Mouse (Mus musculus): ENCODE results near the gene 1700014D04Rik. TPM values are rescaled to one million over a fixed set of nuclear protein-coding genes. Genes with fewer than 3 reads are reported as not detected.
"Not testable (repeated sequence)": the region's sequence is repeated elsewhere in the genome, so short reads cannot be mapped to it uniquely, and the experiment has no call there.

Gene 1700014D04Rik
- not detected in 2 replicates for polyA plus RNA-seq (2014; fragmentation: Nextera tagmentation; extraction: Ambion mirVana)

GRCm38 (mm10) chr13:59746711-59747110 lies at the start of gene 1700014D04Rik:
1700014D04Rik (minus strand) TSS chr13:59746752.
- no peaks in the 10 kb centered on the region for H3K27me3 ChIP-seq (ENCODE audit: control insufficient read depth, insufficient read depth, low read length)
- no peak within 1 kb of the TSS for H3K9ac ChIP-seq (replicated peaks; ENCODE audit: low read length)
- no peak within 1 kb of the TSS for H3K4me3 ChIP-seq (ENCODE audit: low read depth, low read length)
- H3K4me2 ChIP-seq (ENCODE audit: low read depth, low read length) = no peak within 1 kb of the TSS
- H3K9me3 ChIP-seq (replicated peaks; ENCODE audit: control insufficient read depth, low read length) = no peaks in the 10 kb centered on the region
- H3K27ac ChIP-seq (replicated peaks; ENCODE audit: low read depth, low read length) = no peak within 1 kb of the TSS
- no peak for DNase-seq (ENCODE audit: low spot score)
- ATAC-seq (replicated peaks; ENCODE audit: insufficient number of reproducible peaks, low FRiP score, low TSS enrichment, low read depth) = no peak
- WGBS = 85% methylated on average over 9 of the region's 9 CpGs
- H3K36me3 ChIP-seq (replicated peaks; ENCODE audit: control insufficient read depth, insufficient read depth, low read depth, low read length) = no peaks in the 10 kb centered on the region
- H3K4me1 ChIP-seq (ENCODE audit: control insufficient read depth, insufficient read depth, low read length) = no peaks in the 10 kb centered on the region

DNA sequence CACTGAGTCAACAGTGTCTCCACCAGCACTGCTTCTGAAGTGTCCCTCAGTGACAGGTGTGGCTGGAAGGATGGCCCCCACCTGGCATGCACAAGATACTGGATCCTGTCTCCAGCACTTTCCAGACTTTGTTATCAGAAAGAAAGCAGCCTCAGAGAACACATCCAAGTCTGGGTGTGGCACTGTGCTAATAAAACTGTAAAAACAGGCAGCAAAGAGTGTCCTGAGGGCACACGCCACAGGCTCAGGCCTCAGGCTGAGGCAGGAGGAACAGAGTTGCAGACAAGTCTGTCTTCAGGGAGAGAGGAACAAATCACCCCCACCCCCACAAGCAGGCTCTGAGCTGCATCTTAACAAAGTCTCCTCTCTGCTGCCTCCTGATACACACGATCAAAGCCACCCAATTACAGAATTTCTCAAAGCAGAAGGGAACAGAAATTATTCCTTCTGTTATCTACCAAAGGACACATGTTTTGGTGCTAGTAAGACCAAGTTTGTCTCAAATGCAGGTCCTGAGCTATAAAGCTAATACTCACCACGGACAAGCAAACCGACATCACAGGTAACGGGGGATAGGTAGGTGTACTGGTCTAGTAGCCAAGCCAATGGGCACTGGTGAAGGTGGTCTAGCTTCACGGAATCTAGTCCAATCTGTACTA lies 49.4 kb upstream of the 1700014D04Rik start:
- peaks cover 9% of the 10 kb centered on the region for H3K36me3 ChIP-seq (replicated peaks; ENCODE audit: control insufficient read depth, insufficient read depth, low read depth, low read length)
- DNase-seq (ENCODE audit: low spot score) (no peak), ATAC-seq (replicated peaks; ENCODE audit: insufficient number of reproducible peaks, low FRiP score, low TSS enrichment, low read depth) (0 out of 2 replicates have a peak, but pooled peaks have one; percentile 34)
- no peaks in the 10 kb centered on the region for H3K9me3 ChIP-seq (replicated peaks; ENCODE audit: control insufficient read depth, low read length)
- no peak overlapping the region for H3K4me2 ChIP-seq (ENCODE audit: low read depth, low read length)
- no peak overlapping the region for H3K9ac ChIP-seq (replicated peaks; ENCODE audit: low read length)
- no peaks in the 10 kb centered on the region for H3K27me3 ChIP-seq (ENCODE audit: control insufficient read depth, insufficient read depth, low read length)
- WGBS = 96% methylated on average over 6 of the region's 6 CpGs
- no peak overlapping the region for H3K27ac ChIP-seq (replicated peaks; ENCODE audit: low read depth, low read length)
- no peak overlapping the region for H3K4me3 ChIP-seq (ENCODE audit: low read depth, low read length)
- no peaks in the 10 kb centered on the region for H3K4me1 ChIP-seq (ENCODE audit: control insufficient read depth, insufficient read depth, low read length)

DNA sequence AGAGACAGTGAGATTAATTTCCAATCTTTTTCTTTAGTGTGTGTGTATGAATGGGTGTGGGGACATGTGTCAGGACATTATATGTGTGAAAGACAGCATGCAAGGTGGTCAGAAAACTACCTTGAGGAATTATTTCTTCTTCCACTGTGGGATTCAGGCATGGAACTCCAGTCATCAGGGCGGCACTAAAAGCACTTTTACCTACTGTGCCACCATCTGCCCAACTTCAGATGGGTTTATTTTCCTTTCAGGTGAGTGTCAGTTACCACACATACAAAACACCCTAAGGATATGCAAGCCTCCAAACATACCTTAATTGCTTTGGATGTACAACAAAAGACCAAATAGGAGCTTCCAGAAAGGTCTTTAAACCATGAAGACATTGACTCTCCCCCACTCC lies 48.2 kb upstream of the 1700014D04Rik start:
- no peak overlapping the region for H3K4me2 ChIP-seq (ENCODE audit: low read depth, low read length)
- DNase-seq (ENCODE audit: low spot score) = no peak
- H3K4me1 ChIP-seq (ENCODE audit: control insufficient read depth, insufficient read depth, low read length) = no peaks in the 10 kb centered on the region
- 97% methylated on average over 1 of the region's 1 CpGs for WGBS
- H3K4me3 ChIP-seq (ENCODE audit: low read depth, low read length) = no peak overlapping the region
- H3K27me3 ChIP-seq (ENCODE audit: control insufficient read depth, insufficient read depth, low read length) = no peaks in the 10 kb centered on the region
- H3K36me3 ChIP-seq (replicated peaks; ENCODE audit: control insufficient read depth, insufficient read depth, low read depth, low read length) = peaks cover 10% of the 10 kb centered on the region
- no peaks in the 10 kb centered on the region for H3K9me3 ChIP-seq (replicated peaks; ENCODE audit: control insufficient read depth, low read length)
- no peak overlapping the region for H3K9ac ChIP-seq (replicated peaks; ENCODE audit: low read length)
- H3K27ac ChIP-seq (replicated peaks; ENCODE audit: low read depth, low read length) = no peak overlapping the region
- ATAC-seq (replicated peaks; ENCODE audit: insufficient number of reproducible peaks, low FRiP score, low TSS enrichment, low read depth) = no peak

- Histone ChIP-seq H3K27ac (replicated peaks; ENCODE audit: low read depth, low read length) (no peak within 1 kb of the TSS), H3K9me3 (replicated peaks; ENCODE audit: control insufficient read depth, low read length) (no peaks in the 10 kb centered on the region), H3K4me1 (ENCODE audit: control insufficient read depth, insufficient read depth, low read length) (no peaks in the 10 kb centered on the region), H3K4me3 (ENCODE audit: low read depth, low read length) (no peak within 1 kb of the TSS), H3K9ac (replicated peaks; ENCODE audit: low read length) (no peak within 1 kb of the TSS), H3K36me3 (replicated peaks; ENCODE audit: control insufficient read depth, insufficient read depth, low read depth, low read length) (peaks cover 18% of the 10 kb centered on the region), H3K4me2 (ENCODE audit: low read depth, low read length) (no peak within 1 kb of the TSS), H3K27me3 (ENCODE audit: control insufficient read depth, insufficient read depth, low read length) (no peaks in the 10 kb centered on the region)
- ATAC-seq (replicated peaks; ENCODE audit: insufficient number of reproducible peaks, low FRiP score, low TSS enrichment, low read depth) (no peak), DNase-seq (ENCODE audit: low spot score) (no peak)
- 92% methylated on average over 7 of the region's 7 CpGs for WGBS
These were observed 35.6 kb upstream of the 1700014D04Rik start, which contains the start of gene Gm49354 for GRCm38 (mm10) chr13:59782145-59782544. Gm49354 (minus strand) TSS chr13:59782245.

- not testable (repeated sequence) for H3K27me3 ChIP-seq (ENCODE audit: control insufficient read depth, insufficient read depth, low read length); H3K27ac ChIP-seq (replicated peaks; ENCODE audit: low read depth, low read length); H3K4me3 ChIP-seq (ENCODE audit: low read depth, low read length); ATAC-seq (replicated peaks; ENCODE audit: insufficient number of reproducible peaks, low FRiP score, low TSS enrichment, low read depth); DNase-seq (ENCODE audit: low spot score); H3K4me2 ChIP-seq (ENCODE audit: low read depth, low read length); H3K9ac ChIP-seq (replicated peaks; ENCODE audit: low read length); H3K9me3 ChIP-seq (replicated peaks; ENCODE audit: control insufficient read depth, low read length); H3K4me1 ChIP-seq (ENCODE audit: control insufficient read depth, insufficient read depth, low read length)
- H3K36me3 ChIP-seq (replicated peaks; ENCODE audit: control insufficient read depth, insufficient read depth, low read depth, low read length) = peaks cover 14% of the 10 kb centered on the region
- 96% methylated on average over 1 of the region's 1 CpGs for WGBS
These were observed 33.3 kb upstream of the 1700014D04Rik start for GRCm38 (mm10) chr13:59779744-59780264.

DNA sequence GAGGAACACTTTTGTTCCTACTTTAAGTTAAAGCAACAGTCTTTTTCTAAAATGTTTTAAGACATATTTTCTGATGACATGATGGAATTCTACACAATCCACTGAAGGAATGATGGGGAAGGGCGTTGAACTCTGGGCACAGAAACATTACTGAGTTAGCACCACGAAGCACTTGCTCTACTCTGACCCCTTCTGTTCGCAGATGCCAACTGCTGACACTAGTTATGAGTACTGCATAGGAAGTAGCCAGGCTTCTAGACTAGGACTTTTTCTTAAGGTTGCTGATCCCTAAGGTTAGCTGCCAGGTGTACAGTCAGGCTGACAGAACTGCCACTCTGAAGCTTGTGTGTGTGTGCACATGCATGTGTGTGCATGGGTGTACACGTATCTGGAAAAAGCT lies 32.7 kb upstream of the 1700014D04Rik start:
- peaks cover 12% of the 10 kb centered on the region for H3K36me3 ChIP-seq (replicated peaks; ENCODE audit: control insufficient read depth, insufficient read depth, low read depth, low read length)

DNA sequence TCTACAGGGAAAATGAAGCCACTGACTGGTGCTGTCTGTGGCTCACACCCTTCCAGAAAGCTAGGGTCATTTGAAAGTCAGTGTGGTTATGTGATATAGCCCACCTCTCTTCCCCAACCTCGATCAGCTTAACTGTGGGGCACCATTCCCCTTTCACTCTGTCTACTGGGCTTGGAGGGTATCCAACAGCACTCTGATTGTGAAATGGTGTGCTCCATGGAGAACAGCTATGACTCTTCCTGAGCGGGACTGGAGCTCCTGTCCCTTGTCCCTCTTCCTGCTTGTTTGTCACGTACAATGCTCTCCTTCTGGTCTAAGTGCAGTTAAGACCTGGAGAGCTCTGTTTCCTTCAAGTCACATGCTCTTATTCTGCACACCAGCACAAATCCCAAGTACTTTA lies 28.6 kb upstream of the 1700014D04Rik start:
- Histone ChIP-seq H3K4me3 (ENCODE audit: low read depth, low read length) (no peak overlapping the region), H3K9ac (replicated peaks; ENCODE audit: low read length) (no peak overlapping the region), H3K4me1 (ENCODE audit: control insufficient read depth, insufficient read depth, low read length) (no peaks in the 10 kb centered on the region), H3K36me3 (replicated peaks; ENCODE audit: control insufficient read depth, insufficient read depth, low read depth, low read length) (peaks cover 8% of the 10 kb centered on the region), H3K9me3 (replicated peaks; ENCODE audit: control insufficient read depth, low read length) (no peaks in the 10 kb centered on the region), H3K4me2 (ENCODE audit: low read depth, low read length) (no peak overlapping the region), H3K27ac (replicated peaks; ENCODE audit: low read depth, low read length) (no peak overlapping the region), H3K27me3 (ENCODE audit: control insufficient read depth, insufficient read depth, low read length) (no peaks in the 10 kb centered on the region)
- 82% methylated on average over 3 of the region's 3 CpGs for WGBS
- no peak for DNase-seq (ENCODE audit: low spot score)
- no peak for ATAC-seq (replicated peaks; ENCODE audit: insufficient number of reproducible peaks, low FRiP score, low TSS enrichment, low read depth)

More for the DNA sequence above, 32.7 kb upstream of the 1700014D04Rik start:
- Histone ChIP-seq H3K27me3 (ENCODE audit: control insufficient read depth, insufficient read depth, low read length) (no peaks in the 10 kb centered on the region), H3K4me2 (ENCODE audit: low read depth, low read length) (no peak overlapping the region), H3K27ac (replicated peaks; ENCODE audit: low read depth, low read length) (no peak overlapping the region), H3K9me3 (replicated peaks; ENCODE audit: control insufficient read depth, low read length) (no peaks in the 10 kb centered on the region), H3K4me1 (ENCODE audit: control insufficient read depth, insufficient read depth, low read length) (no peaks in the 10 kb centered on the region), H3K9ac (replicated peaks; ENCODE audit: low read length) (no peak overlapping the region), H3K4me3 (ENCODE audit: low read depth, low read length) (no peak overlapping the region)
- 85% methylated on average over 4 of the region's 4 CpGs for WGBS
- no peak for DNase-seq (ENCODE audit: low spot score)
- ATAC-seq (replicated peaks; ENCODE audit: insufficient number of reproducible peaks, low FRiP score, low TSS enrichment, low read depth) = no peak

- no peaks in the 10 kb centered on the region; the same call in 1 of the 2 replicates for H3K36me3 ChIP-seq (replicated peaks; ENCODE audit: control insufficient read depth, insufficient read depth, low read depth, low read length)
- DNase-seq (ENCODE audit: low spot score) (peak; percentile 13), ATAC-seq (replicated peaks; ENCODE audit: insufficient number of reproducible peaks, low FRiP score, low TSS enrichment, low read depth) (no peak)
- no peaks in the 10 kb centered on the region for H3K27me3 ChIP-seq (ENCODE audit: control insufficient read depth, insufficient read depth, low read length)
- no peak overlapping the region for H3K27ac ChIP-seq (replicated peaks; ENCODE audit: low read depth, low read length)
- no peaks in the 10 kb centered on the region; the same call in 1 of the 2 replicates for H3K4me1 ChIP-seq (ENCODE audit: control insufficient read depth, insufficient read depth, low read length)
- no peaks in the 10 kb centered on the region for H3K9me3 ChIP-seq (replicated peaks; ENCODE audit: control insufficient read depth, low read length)
- H3K4me2 ChIP-seq (ENCODE audit: low read depth, low read length) = no peak overlapping the region
- no peak overlapping the region for H3K9ac ChIP-seq (replicated peaks; ENCODE audit: low read length)
- 53% methylated on average over 9 of the region's 9 CpGs for WGBS
- no peak overlapping the region for H3K4me3 ChIP-seq (ENCODE audit: low read depth, low read length)
These were observed 24.7 kb upstream of the 1700014D04Rik start for GRCm38 (mm10) chr13:59771257-59771656.

Data from embryonic facial prominence, embryonic 11.5 days (tissue).